Mouse (Mus musculus) kidney, postnatal 14 days (tissue): ENCODE results near the gene Cyp3a11.
"Not testable (repeated sequence)": the region's sequence is repeated elsewhere in the genome, so short reads cannot be mapped to it uniquely, and the experiment has no call there.

Experiments
- DNase-seq: peaks from one replicate; pipeline ENCODE4 v3.0.0; 2022; ENCODE audit warnings: mixed read lengths

Gene Cyp3a11

GRCm38 (mm10) chr5:145879688-145880087, at the start of gene Cyp3a11:
TSS of gene Cyp3a11 (minus strand) at chr5:145879964.
- no peak for DNase-seq

- no peak for DNase-seq
Measured at GRCm38 (mm10) chr5:145912912-145913311, 33.1 kb upstream of the Cyp3a11 start.

DNA sequence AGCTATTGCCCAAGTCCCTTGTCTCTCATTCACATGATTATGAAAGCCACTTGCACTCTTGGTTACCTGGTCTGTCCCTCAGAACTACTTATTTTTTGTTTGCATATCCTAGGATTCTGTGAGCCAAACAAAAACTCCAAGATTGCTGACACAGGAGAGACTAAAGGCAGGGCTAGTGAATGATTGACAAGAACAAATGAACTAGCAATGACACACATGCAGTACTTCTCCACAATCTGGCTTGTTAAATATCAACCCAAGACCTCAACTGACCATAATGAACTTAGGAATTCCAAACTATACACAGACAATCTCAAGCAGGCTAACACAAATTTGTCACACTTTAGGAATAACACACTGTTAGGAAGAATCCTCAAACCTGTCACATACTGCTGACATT, 32.0 kb upstream of the Cyp3a11 start:
- peak; percentile 44 for DNase-seq

GRCm38 (mm10) chr5:145906937-145907336, 27.2 kb upstream of the Cyp3a11 start:
- not testable (repeated sequence) for DNase-seq

DNA sequence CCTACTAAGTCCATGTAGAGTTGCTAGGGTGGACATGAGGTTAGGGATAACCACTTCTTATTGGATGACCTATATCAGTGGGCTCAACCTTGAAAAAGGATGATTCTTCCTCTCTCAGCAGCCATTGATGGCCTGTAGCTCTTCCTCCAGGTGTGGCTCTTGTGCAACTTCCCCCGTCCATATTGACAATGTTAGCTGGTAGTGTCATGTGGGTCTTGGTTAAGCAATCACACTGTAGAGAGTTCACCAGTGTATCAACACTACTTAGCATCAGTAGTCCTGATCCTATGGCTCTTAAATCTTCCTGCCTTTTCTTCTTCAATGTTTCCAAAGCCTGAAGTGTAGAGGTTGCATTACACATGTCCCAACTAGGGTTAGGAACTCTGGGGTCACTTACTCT, 24.8 kb upstream of the Cyp3a11 start:
- no peak for DNase-seq

GRCm38 (mm10) chr5:145903349-145903748, 23.6 kb upstream of the Cyp3a11 start:
- DNase-seq: no peak

- no peak for DNase-seq
Measured at GRCm38 (mm10) chr5:145900436-145900990, 20.7 kb upstream of the Cyp3a11 start.

DNA sequence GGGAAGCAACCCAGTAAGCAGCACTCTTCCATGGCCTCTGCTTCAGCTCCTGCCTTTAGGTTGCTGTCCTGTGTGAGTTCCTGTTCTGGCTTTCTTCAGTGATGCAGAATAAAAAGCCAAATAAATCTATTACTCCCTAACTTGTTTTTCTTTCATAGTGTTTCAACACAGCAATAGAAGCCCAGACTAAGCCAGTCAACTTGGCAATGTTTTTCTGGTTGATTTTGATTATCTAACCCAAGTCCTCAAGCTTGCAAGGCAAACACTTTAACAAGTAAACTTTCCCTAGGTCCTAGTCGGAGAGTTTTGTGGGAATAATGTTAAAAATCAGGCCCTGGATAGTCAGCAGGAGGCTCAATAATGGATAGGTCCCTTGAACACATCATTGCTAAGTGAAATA, 17.5 kb upstream of the Cyp3a11 start:
- DNase-seq: no peak

GRCm38 (mm10) chr5:145881207-145881606, 1.4 kb upstream of the Cyp3a11 start:
- no peak for DNase-seq

- DNase-seq: not testable (repeated sequence)
Measured at GRCm38 (mm10) chr5:145867433-145867832, 12.3 kb downstream of the Cyp3a11 start.

DNA sequence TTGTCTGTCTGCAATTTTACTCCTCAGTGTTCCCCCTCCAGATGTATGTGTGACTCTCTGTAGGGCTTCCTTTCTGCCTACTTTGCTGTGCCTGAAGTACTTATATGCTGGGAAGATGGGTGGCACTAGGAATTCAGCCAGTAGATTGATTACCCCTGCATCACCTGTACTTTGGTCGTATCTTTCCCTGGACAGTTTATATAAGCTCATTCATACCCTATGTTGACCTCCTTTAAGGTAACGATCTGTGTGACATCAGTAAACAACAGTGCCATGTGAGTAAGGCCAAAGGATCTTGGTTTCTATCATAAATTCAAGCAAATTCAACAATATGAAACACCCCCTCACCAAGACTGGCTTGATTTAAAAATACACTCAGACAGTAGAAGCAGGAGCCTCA, 74.0 kb downstream of the Cyp3a11 start, which contains the start of gene Cyp3a44:
Gene Cyp3a44 (minus strand): TSS at position 79 of the 400 bp plus-strand sequence.
- DNase-seq: not testable (repeated sequence)
